Mouse (Mus musculus) cerebellum, adult 2 months (tissue): ENCODE measurements around the gene Naa35.

ENCODE experiments used
- CTCF ChIP-seq: fragments of 200-500 bp; IDR thresholded peaks from 2 replicates; pipeline ENCODE4 v1.5.1; 2011; ENCODE audit warnings: low read depth, mild to moderate bottlenecking, control low read depth, low read length, moderate library complexity, borderline replicate concordance; ENCODE audit not compliant: insufficient read depth
- POLR2A ChIP-seq: fragments of 200-500 bp; IDR thresholded peaks from 2 replicates; pipeline ENCODE4 v1.6.1; 2011; ENCODE audit warnings: low read length, control low read depth, borderline replicate concordance; ENCODE audit not compliant: insufficient read depth

DNA sequence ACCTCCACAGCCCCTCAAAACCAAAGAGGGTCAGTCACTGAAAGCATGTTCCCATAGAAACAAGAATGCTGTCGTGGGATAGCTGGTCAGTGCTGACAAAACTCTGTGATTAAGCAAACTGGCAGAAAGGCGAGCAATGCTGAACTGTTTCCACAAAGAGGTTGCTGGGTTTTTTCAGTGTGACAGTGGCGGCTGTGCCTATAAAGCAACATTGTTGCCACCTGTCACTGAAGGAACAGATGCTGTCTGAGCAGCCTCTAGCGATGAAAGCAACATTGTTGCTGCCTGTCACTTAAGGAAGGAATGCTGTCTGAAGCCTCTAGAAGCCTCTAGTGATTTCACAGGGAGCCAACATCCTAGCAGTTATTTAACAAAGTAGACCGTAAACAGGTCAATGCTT, 67.6 kb downstream of the Naa35 start:
- TF ChIP-seq POLR2A (no peak), CTCF (no peak)
